Mouse (Mus musculus): ENCODE data around the gene Defb42. TPM values are rescaled to one million over a fixed set of nuclear protein-coding genes. Genes with fewer than 3 reads are reported as not detected.

Gene Defb42
- total and polyA plus RNA-seq, 3 experiments = not detected

DNA sequence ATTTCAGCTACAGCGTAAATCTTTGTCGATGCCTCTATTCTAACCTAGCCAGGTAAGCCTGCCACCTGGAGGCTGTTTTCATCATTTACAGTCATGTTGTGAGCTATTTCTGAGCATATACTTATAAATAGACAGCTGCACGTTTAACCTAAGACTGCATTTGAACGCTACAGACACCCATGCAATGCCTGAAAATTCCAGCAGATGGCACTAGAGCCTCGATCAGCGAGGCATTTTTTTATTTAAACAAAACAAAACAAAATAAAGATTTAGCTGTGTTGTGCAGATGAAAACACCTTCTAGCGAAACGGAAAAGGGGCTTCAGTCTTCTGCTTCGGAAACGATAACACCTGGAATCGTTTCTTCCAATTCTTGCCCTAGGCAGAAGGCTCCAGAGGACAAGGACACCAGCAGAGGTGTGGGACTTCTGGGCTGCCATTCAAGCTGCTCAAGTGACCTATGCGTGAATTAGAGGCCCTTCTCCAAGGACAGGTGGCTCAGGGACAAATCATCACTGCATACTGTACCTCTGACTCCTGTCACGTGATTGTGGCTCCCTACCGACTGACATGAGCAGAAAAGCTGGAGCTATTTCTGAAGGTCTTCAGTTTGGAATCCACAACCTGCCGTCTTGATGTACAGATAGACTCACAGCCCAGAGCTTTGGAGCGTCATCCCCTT, 20.0 kb downstream of the Defb42 start:
- peaks cover 30% of the 10 kb centered on the region for H3K27me3 ChIP-seq (replicated peaks)
- H3K36me3 ChIP-seq (replicated peaks in 1 of 2; ENCODE audit: control insufficient read depth in 1 of 2, insufficient read depth in 1 of 2, low read length in 1 of 2) = no peaks in the 10 kb centered on the region
- no peak overlapping the region for H3K27ac ChIP-seq (ENCODE audit: insufficient read depth, low read depth)
- H3K79me2 ChIP-seq (replicated peaks; ENCODE audit: control insufficient read depth, extremely low read depth, insufficient read depth, poor library complexity, severe bottlenecking) = no peaks in the 10 kb centered on the region
- peak; percentile 16; the same call in 1 of the 2 replicates for TF ChIP-seq ZC3H11A (IDR thresholded peaks at IDR 0.05; ENCODE audit: low read depth, low read length)
- peak; percentile 39; the same call in 1 of the 2 replicates for TF ChIP-seq MEF2A (IDR thresholded peaks at IDR 0.05; ENCODE audit: borderline replicate concordance, low read depth, low read length)
- TF ChIP-seq USF2 (conservative IDR thresholded peaks at IDR 0.05; ENCODE audit: low read depth, low read length) = no peak
- TF ChIP-seq EP300 (IDR thresholded peaks at IDR 0.05; ENCODE audit: low read length) = no peak
- TF ChIP-seq CTCF (conservative IDR thresholded peaks at IDR 0.05 in 1 of 2, IDR thresholded peaks at IDR 0.05 in 1 of 2; ENCODE audit: low read depth in 2 of 2, low read length in 2 of 2) = peak; percentile 92 to 98
- peak; percentile 75 for TF ChIP-seq ZNF384 (IDR thresholded peaks at IDR 0.05; ENCODE audit: low read depth, low read length)
- peak; percentile 56 for TF ChIP-seq BHLHE40 (IDR thresholded peaks at IDR 0.05; ENCODE audit: low read depth, low read length)
- peak; percentile 73 for TF ChIP-seq SMC3 (IDR thresholded peaks at IDR 0.05; ENCODE audit: low read depth, low read length)
- TF ChIP-seq USF1 (IDR thresholded peaks at IDR 0.05; ENCODE audit: low read depth, low read length) = 0 out of 2 replicates have a peak, but pooled peaks have one; percentile 3
- TF ChIP-seq ETS1 (conservative IDR thresholded peaks at IDR 0.05; ENCODE audit: low read depth, low read length) = no peak
- peak; percentile 87 for TF ChIP-seq RAD21 (IDR thresholded peaks at IDR 0.05; ENCODE audit: low read depth, low read length)
- peaks cover 3% of the 10 kb centered on the region for H3K9me3 ChIP-seq (replicated peaks; ENCODE audit: low read length)
- H3K4me3 ChIP-seq (replicated peaks in 1 of 3; ENCODE audit: low read depth in 2 of 3, low read length in 2 of 3, poor library complexity in 1 of 3) = no peak overlapping the region
- peaks cover 0 to 4% of the 10 kb centered on the region in 2 experiments; a peak in 2 of 4 replicates for H3K4me1 ChIP-seq (ENCODE audit: control insufficient read depth in 1 of 2, insufficient read depth in 2 of 2)
- in situ Hi-C loops (cut with MboI; ENCODE audit: low pct_ligation_motif_present, low pct_unique_long_range_greater_than_20kb, low sequenced_read_pairs) = no loop called here
- dilution Hi-C loops (cut with MboI; ENCODE audit: extremely low pct_ligation_motif_present, extremely low pct_unique_long_range_greater_than_20kb, low sequenced_read_pairs) = no loop called here
- H3K4me2 ChIP-seq (ENCODE audit: insufficient read depth, low read depth, poor library complexity, severe bottlenecking) = no peak overlapping the region
- H3K9ac ChIP-seq (ENCODE audit: insufficient read depth, low read depth) = no peak overlapping the region
- peak; percentile 60 for DNase-seq (ENCODE audit: extremely low read depth)

DNA sequence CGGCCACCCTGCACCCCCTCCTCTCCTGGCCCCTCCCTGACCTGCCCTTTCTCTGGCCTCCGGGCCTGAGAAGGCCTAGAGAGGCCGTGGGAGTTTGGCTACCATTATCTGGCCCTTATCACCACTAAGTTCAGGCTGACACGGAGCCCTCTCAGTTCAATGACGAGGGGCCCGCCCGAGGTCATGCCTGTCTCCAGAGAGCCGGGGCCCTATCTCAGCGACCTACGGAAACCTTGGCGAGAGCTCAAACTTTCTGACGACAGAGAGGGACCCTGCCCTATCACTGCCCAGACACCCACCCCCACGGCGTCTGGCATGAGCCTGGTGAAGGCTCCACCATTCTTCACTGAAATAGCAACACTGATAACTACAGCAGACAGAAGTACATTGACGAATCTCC, 20.9 kb downstream of the Defb42 start:
- Histone ChIP-seq H3K9me3 (replicated peaks; ENCODE audit: low read length) (peaks cover 3% of the 10 kb centered on the region), H3K36me3 (replicated peaks in 1 of 2; ENCODE audit: control insufficient read depth in 1 of 2, insufficient read depth in 1 of 2, low read length in 1 of 2) (no peaks in the 10 kb centered on the region), H3K4me1 (ENCODE audit: control insufficient read depth in 1 of 2, insufficient read depth in 2 of 2) (peaks cover 0 to 4% of the 10 kb centered on the region in 2 experiments; a peak in 2 of 4 replicates), H3K79me2 (replicated peaks; ENCODE audit: control insufficient read depth, extremely low read depth, insufficient read depth, poor library complexity, severe bottlenecking) (no peaks in the 10 kb centered on the region), H3K27me3 (replicated peaks) (peaks cover 38% of the 10 kb centered on the region), H3K4me2 (ENCODE audit: insufficient read depth, low read depth, poor library complexity, severe bottlenecking) (no peak overlapping the region), H3K9ac (ENCODE audit: insufficient read depth, low read depth) (no peak overlapping the region), H3K27ac (ENCODE audit: insufficient read depth, low read depth) (no peak overlapping the region), H3K4me3 (replicated peaks in 1 of 3; ENCODE audit: low read depth in 2 of 3, low read length in 2 of 3, poor library complexity in 1 of 3) (no peak overlapping the region)
- no peak for DNase-seq (ENCODE audit: extremely low read depth)
- dilution Hi-C loops (cut with MboI; ENCODE audit: extremely low pct_ligation_motif_present, extremely low pct_unique_long_range_greater_than_20kb, low sequenced_read_pairs) = no loop called here
- in situ Hi-C loops (cut with MboI; ENCODE audit: low pct_ligation_motif_present, low pct_unique_long_range_greater_than_20kb, low sequenced_read_pairs) = no loop called here
- no peak for TF ChIP-seq ZKSCAN1 (IDR thresholded peaks at IDR 0.05; ENCODE audit: borderline replicate concordance, low read depth, low read length)
- TF ChIP-seq TBP (conservative IDR thresholded peaks at IDR 0.05; ENCODE audit: low read depth, low read length) = no peak
- no peak for TF ChIP-seq ZC3H11A (IDR thresholded peaks at IDR 0.05; ENCODE audit: low read depth, low read length)
- no peak for TF ChIP-seq POLR2AphosphoS2 (IDR thresholded peaks at IDR 0.05; ENCODE audit: low read depth, low read length)

Other genes starting within 250 kb of the Defb42 start
- 3.9 and 6.3 TPM in 2 replicates for gene Wdfy2, start 209.3 kb upstream of the Defb42 start, total RNA-seq (2012; rRNA removed)
- 6.7 and 7.6 TPM in 2 replicates for gene Wdfy2, start 209.3 kb upstream of the Defb42 start, total RNA-seq (2014; rRNA removed)
- 5.5 and 6.6 TPM in 2 replicates for gene Wdfy2, start 209.3 kb upstream of the Defb42 start, polyA plus RNA-seq (2012; ENCODE audit: insufficient read length, low read depth)
- gene Defb48, start 62.5 kb upstream of the Defb42 start, total RNA-seq (2012; rRNA removed) = not detected in 2 replicates
- gene Defb48, start 62.5 kb upstream of the Defb42 start, total RNA-seq (2014; rRNA removed) = not detected in 2 replicates
- not detected in 2 replicates for gene Defb48, start 62.5 kb upstream of the Defb42 start, polyA plus RNA-seq (2012; ENCODE audit: insufficient read length, low read depth)
- gene Defb47, start 48.9 kb upstream of the Defb42 start, total RNA-seq (2012; rRNA removed) = not detected in 2 replicates
- not detected in 2 replicates for gene Defb47, start 48.9 kb upstream of the Defb42 start, total RNA-seq (2014; rRNA removed)
- gene Defb47, start 48.9 kb upstream of the Defb42 start, polyA plus RNA-seq (2012; ENCODE audit: insufficient read length, low read depth) = not detected in 2 replicates
- not detected in 2 replicates for gene Defb43, start 35.2 kb upstream of the Defb42 start, total RNA-seq (2012; rRNA removed)
- not detected in 2 replicates for gene Defb43, start 35.2 kb upstream of the Defb42 start, total RNA-seq (2014; rRNA removed)
- not detected in 2 replicates for gene Defb43, start 35.2 kb upstream of the Defb42 start, polyA plus RNA-seq (2012; ENCODE audit: insufficient read length, low read depth)
- gene Defb30, start 3.0 kb downstream of the Defb42 start, total RNA-seq (2012; rRNA removed) = not detected in 2 replicates
- not detected in 2 replicates for gene Defb30, start 3.0 kb downstream of the Defb42 start, total RNA-seq (2014; rRNA removed)
- not detected in 2 replicates for gene Defb30, start 3.0 kb downstream of the Defb42 start, polyA plus RNA-seq (2012; ENCODE audit: insufficient read length, low read depth)

All from CH12.LX (cell line).